Mouse (Mus musculus): ENCODE data around the gene Myoz1.

DNA sequence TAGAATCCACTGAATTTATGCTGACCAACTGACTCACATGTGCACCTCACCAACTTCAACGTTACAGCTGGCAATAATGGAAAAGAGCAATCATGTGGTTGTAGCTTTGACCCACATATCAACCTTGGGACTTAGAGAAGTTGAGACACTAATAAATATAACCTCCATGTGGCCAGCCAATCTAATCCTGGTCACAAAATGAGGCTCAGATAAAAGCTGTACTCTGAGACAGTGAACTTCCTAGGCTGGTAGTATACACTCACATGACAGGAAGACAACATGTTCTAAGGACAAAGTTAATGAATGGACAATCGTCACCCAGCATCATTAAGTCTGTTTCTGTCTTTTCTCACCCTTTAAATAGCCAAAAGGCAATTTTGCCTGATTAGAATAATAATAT lies 29.9 kb downstream of the Myoz1 start:
- TF ChIP-seq CTCF (IDR thresholded peaks at IDR 0.05; ENCODE audit: control insufficient read depth, insufficient read depth, insufficient read length) (no peak), MYOD1 (IDR thresholded peaks at IDR 0.05; ENCODE audit: control insufficient read depth, insufficient read length, low read depth) (no peak), USF1 (IDR thresholded peaks at IDR 0.05; ENCODE audit: low read depth) (no peak), MAX (IDR thresholded peaks at IDR 0.05) (no peak)

All from C2C12 (cell line).